Mouse (Mus musculus) MEL (cell line): ENCODE data around the gene Ctcf. TPM values are rescaled to one million over a fixed set of nuclear protein-coding genes. Genes with fewer than 3 reads are reported as not detected.

Experiments used
- DNase-seq: peaks from one replicate; pipeline ENCODE4 v3.0.0; 2011; ENCODE audit warnings: low read depth, low spot score
- H3K27ac ChIP-seq: 2 replicates; pipeline ENCODE4 v1.5.1; 2012; ENCODE audit warnings: low read depth, mild to moderate bottlenecking, control low read depth, low read length, moderate library complexity; ENCODE audit not compliant: control insufficient read depth
- H3K27me3 ChIP-seq, 2 experiments: fragments of 150-350 bp in 1 of 2; sonication (generic) in 1 of 2; 2 replicates each; pipeline ENCODE4 v1.6.1; 2012; ENCODE audit warnings: low read length in 2 of 2, mild to moderate bottlenecking in 2 of 2, improper control_type of control experiment in 1 of 2, moderate library complexity in 1 of 2; ENCODE audit not compliant: insufficient read depth in 2 of 2, control insufficient read depth in 1 of 2
- H3K36me3 ChIP-seq, 2 experiments: 2 replicates each; pipeline ENCODE4 v1.6.1; 2012 to 2014; ENCODE audit warnings: low read length in 2 of 2, improper control_type of control experiment in 1 of 2, inconsistent platforms in 1 of 2, mild to moderate bottlenecking in 1 of 2; ENCODE audit not compliant: insufficient read depth in 2 of 2, control insufficient read depth in 1 of 2
- H3K4me1 ChIP-seq, 2 experiments: fragments of 150-350 bp in 1 of 2; sonication (generic) in 1 of 2; 2 replicates each; pipeline ENCODE4 v1.6.1; 2012; ENCODE audit warnings: low read length in 2 of 2, improper control_type of control experiment in 1 of 2, mild to moderate bottlenecking in 1 of 2; ENCODE audit not compliant: insufficient read depth in 2 of 2, control insufficient read depth in 1 of 2
- H3K4me3 ChIP-seq, 2 experiments: fragments of 150-350 bp in 1 of 2; sonication (generic) in 1 of 2; 2 replicates each; pipeline ENCODE4 v1.5.1; 2012; ENCODE audit warnings: low read depth in 2 of 2, low read length in 2 of 2, mild to moderate bottlenecking in 2 of 2, moderate library complexity in 2 of 2, control low read depth in 1 of 2, improper control_type of control experiment in 1 of 2; ENCODE audit not compliant: control insufficient read depth in 1 of 2, insufficient read depth in 1 of 2
- H3K79me2 ChIP-seq: 2 replicates; pipeline ENCODE4 v1.6.1; 2012; ENCODE audit warnings: mild to moderate bottlenecking, low read length, moderate library complexity; ENCODE audit not compliant: control insufficient read depth, poor library complexity, insufficient read depth
- H3K9ac ChIP-seq: 2 replicates; pipeline ENCODE4 v1.6.1; 2012; ENCODE audit warnings: low read depth, mild to moderate bottlenecking, control low read depth, low read length, moderate library complexity; ENCODE audit not compliant: control insufficient read depth, poor library complexity, severe bottlenecking
- H3K9me3 ChIP-seq: fragments of 150-350 bp; sonication (generic); replicated peaks from 2 replicates; pipeline ENCODE4 v1.6.1; 2012; ENCODE audit warnings: mild to moderate bottlenecking, low read length, improper control_type of control experiment, moderate library complexity; ENCODE audit not compliant: insufficient read depth
- BHLHE40 ChIP-seq: IDR thresholded peaks from 2 replicates; pipeline ENCODE4 v1.6.1; 2012; ENCODE audit warnings: low read depth, mild to moderate bottlenecking, inconsistent platforms, low read length, improper control_type of control experiment, borderline replicate concordance
- CHD1 ChIP-seq: IDR thresholded peaks from 2 replicates; pipeline ENCODE4 v1.6.1; 2012; ENCODE audit warnings: low read depth, mild to moderate bottlenecking, inconsistent platforms, low read length, improper control_type of control experiment
- CHD2 ChIP-seq: IDR thresholded peaks from 2 replicates; pipeline ENCODE4 v1.6.1; 2011; ENCODE audit warnings: low read length, improper control_type of control experiment
- CTCF ChIP-seq, 3 experiments: IDR thresholded peaks in 2 of 3; conservative IDR thresholded peaks in 1 of 3; 2 replicates each; pipeline ENCODE4 v1.5.1; 2011 to 2012; ENCODE audit warnings: low read length in 3 of 3, low read depth in 2 of 3, mild to moderate bottlenecking in 2 of 3, improper control_type of control experiment in 1 of 3, inconsistent platforms in 1 of 3, mixed read lengths in 1 of 3, moderate library complexity in 1 of 3; ENCODE audit not compliant: control insufficient read depth in 1 of 3, insufficient read depth in 1 of 3, poor library complexity in 1 of 3, severe bottlenecking in 1 of 3
- E2F4 ChIP-seq: IDR thresholded peaks from 2 replicates; pipeline ENCODE4 v1.6.1; 2011; ENCODE audit warnings: low read depth, low read length, improper control_type of control experiment, borderline replicate concordance
- ELF1 ChIP-seq: IDR thresholded peaks from 2 replicates; pipeline ENCODE4 v1.6.1; 2014; ENCODE audit warnings: low read depth, mild to moderate bottlenecking, inconsistent platforms, low read length, improper control_type of control experiment, moderate library complexity
- EP300 ChIP-seq, 2 experiments: IDR thresholded peaks; 2 replicates each; pipeline ENCODE4 v1.6.1; 2011; ENCODE audit warnings: improper control_type of control experiment in 2 of 2, low read length in 2 of 2, low read depth in 1 of 2, mild to moderate bottlenecking in 1 of 2
- ETS1 ChIP-seq: IDR thresholded peaks from 2 replicates; pipeline ENCODE4 v1.6.1; 2012; ENCODE audit warnings: low read depth, mild to moderate bottlenecking, inconsistent platforms, low read length, improper control_type of control experiment, moderate library complexity
- HCFC1 ChIP-seq: IDR thresholded peaks from 2 replicates; pipeline ENCODE4 v1.6.1; 2012; ENCODE audit warnings: low read depth, mild to moderate bottlenecking, inconsistent platforms, low read length, improper control_type of control experiment, moderate library complexity
- JUND ChIP-seq: IDR thresholded peaks from 2 replicates; pipeline ENCODE4 v1.6.1; 2011; ENCODE audit warnings: low read depth, mild to moderate bottlenecking, improper control_type of control experiment, low read length
- KAT2A ChIP-seq: conservative IDR thresholded peaks from 2 replicates; pipeline ENCODE4 v1.6.1; 2012; ENCODE audit warnings: low read depth, low read length, improper control_type of control experiment, inconsistent platforms
- MAX ChIP-seq: IDR thresholded peaks from 2 replicates; pipeline ENCODE4 v1.6.1; 2011; ENCODE audit warnings: low read length, improper control_type of control experiment
- MAZ ChIP-seq: IDR thresholded peaks from 2 replicates; pipeline ENCODE4 v1.6.1; 2012; ENCODE audit warnings: low read depth, mild to moderate bottlenecking, inconsistent platforms, low read length, improper control_type of control experiment
- MXI1 ChIP-seq: IDR thresholded peaks from 2 replicates; pipeline ENCODE4 v1.6.1; 2011; ENCODE audit warnings: mild to moderate bottlenecking, low read depth, low read length, improper control_type of control experiment
- MYC ChIP-seq: IDR thresholded peaks from 2 replicates; pipeline ENCODE4 v1.6.1; 2011; ENCODE audit warnings: low read depth, mild to moderate bottlenecking, low read length, improper control_type of control experiment, moderate library complexity
- NELFE ChIP-seq: IDR thresholded peaks from 2 replicates; pipeline ENCODE4 v1.6.1; 2011; ENCODE audit warnings: low read depth, low read length, improper control_type of control experiment
- POLR2AphosphoS5 ChIP-seq: IDR thresholded peaks from 2 replicates; pipeline ENCODE4 v1.6.1; 2012; ENCODE audit warnings: low read depth, borderline replicate concordance, mild to moderate bottlenecking, inconsistent platforms, low read length, moderate library complexity, mixed read lengths
- RAD21 ChIP-seq: IDR thresholded peaks from 2 replicates; pipeline ENCODE4 v1.6.1; 2011; ENCODE audit warnings: mild to moderate bottlenecking, low read depth, low read length, improper control_type of control experiment
- RCOR1 ChIP-seq: IDR thresholded peaks from 2 replicates; pipeline ENCODE4 v1.6.1; 2012; ENCODE audit warnings: low read depth, mild to moderate bottlenecking, inconsistent platforms, low read length, improper control_type of control experiment
- SIN3A ChIP-seq: IDR thresholded peaks from 2 replicates; pipeline ENCODE4 v1.6.1; 2012; ENCODE audit warnings: low read length, improper control_type of control experiment, inconsistent platforms
- TAL1 ChIP-seq: IDR thresholded peaks from 2 replicates; pipeline ENCODE4 v1.6.1; 2012; ENCODE audit warnings: mild to moderate bottlenecking, inconsistent platforms, low read length, moderate library complexity, mixed read lengths
- TBP ChIP-seq: IDR thresholded peaks from 2 replicates; pipeline ENCODE4 v1.8.0; 2011; ENCODE audit warnings: low read depth, low read length, improper control_type of control experiment
- UBTF ChIP-seq: IDR thresholded peaks from 2 replicates; pipeline ENCODE4 v1.6.1; 2012; ENCODE audit warnings: low read depth, mild to moderate bottlenecking, inconsistent platforms, low read length, improper control_type of control experiment, moderate library complexity, borderline replicate concordance; ENCODE audit not compliant: insufficient read depth
- USF1 ChIP-seq: IDR thresholded peaks from 2 replicates; pipeline ENCODE4 v1.6.1; 2014; ENCODE audit warnings: low read depth, mild to moderate bottlenecking, inconsistent platforms, low read length, improper control_type of control experiment, moderate library complexity
- ZKSCAN1 ChIP-seq: IDR thresholded peaks from 2 replicates; pipeline ENCODE4 v1.6.1; 2012; ENCODE audit warnings: low read depth, mild to moderate bottlenecking, inconsistent platforms, low read length, improper control_type of control experiment, moderate library complexity
- ZMIZ1 ChIP-seq: IDR thresholded peaks from 2 replicates; pipeline ENCODE4 v1.6.1; 2012; ENCODE audit warnings: low read depth, mild to moderate bottlenecking, inconsistent platforms, low read length, improper control_type of control experiment, moderate library complexity
- ZNF384 ChIP-seq: IDR thresholded peaks from 2 replicates; pipeline ENCODE4 v1.6.1; 2012; ENCODE audit warnings: low read depth, mild to moderate bottlenecking, inconsistent platforms, low read length, improper control_type of control experiment
- polyA plus RNA-seq, 2 experiments: library from polyadenylated mRNA; stranded (reverse) in 1 of 2; unstranded in 1 of 2; fragments of >175 nt in 1 of 2; fragments of >200 nt in 1 of 2; gene quantifications; 2 replicates each; pipeline versions ENCODE4 v1.2.1 to v1.2.4; 2012; ENCODE audit warnings: low replicate concordance in 2 of 2, low read depth in 1 of 2; ENCODE audit not compliant: insufficient read length in 2 of 2, insufficient read depth in 1 of 2, missing spikeins in 1 of 2
- total RNA-seq: library from RNA; depleted of rRNA; stranded (reverse); fragments of 300-350 nt; gene quantifications from 2 replicates; pipeline ENCODE4 v1.2.3, GENCODE M21; 2012

Gene Ctcf
- total and polyA plus RNA-seq, 3 experiments, result 40.7 to 670 (median 87.1) TPM

GRCm38 (mm10) chr8:105722861-105723260 is 86.5 kb downstream of the Ctcf start:
- Histone ChIP-seq H3K36me3 (no peaks in the 10 kb centered on the region), H3K79me2 (no peaks in the 10 kb centered on the region), H3K9me3 (no peaks in the 10 kb centered on the region), H3K9ac (no peak overlapping the region), H3K27me3 (no peaks in the 10 kb centered on the region), H3K4me1 (no peaks in the 10 kb centered on the region), H3K27ac (no peak overlapping the region), H3K4me3 (no peak overlapping the region)
- TF ChIP-seq ZMIZ1, result no peak
- no peak for TF ChIP-seq TBP
- no peak for TF ChIP-seq ZNF384
- no peak for TF ChIP-seq SIN3A
- no peak for TF ChIP-seq BHLHE40
- no peak for TF ChIP-seq KAT2A
- TF ChIP-seq ETS1, result no peak
- TF ChIP-seq HCFC1, result no peak
- no peak for TF ChIP-seq E2F4
- TF ChIP-seq NELFE, result no peak
- no peak for TF ChIP-seq JUND
- TF ChIP-seq MAZ, result no peak
- no peak for TF ChIP-seq RCOR1
- no peak for TF ChIP-seq MAX
- no peak for TF ChIP-seq CHD2
- no peak for TF ChIP-seq CTCF (IDR thresholded peaks at IDR 0.05 in 2 of 3, conservative IDR thresholded peaks at IDR 0.05 in 1 of 3; ENCODE audit: control insufficient read depth in 1 of 3, insufficient read depth in 1 of 3, low read depth in 2 of 3, low read length in 3 of 3, poor library complexity in 1 of 3, severe bottlenecking in 1 of 3)
- TF ChIP-seq MYC, result no peak
- no peak for TF ChIP-seq CHD1
- DNase-seq, result no peak

GRCm38 (mm10) chr8:105725726-105726125 is 89.4 kb downstream of the Ctcf start:
- no peak overlapping the region for H3K4me3 ChIP-seq
- no peaks in the 10 kb centered on the region for H3K4me1 ChIP-seq
- no peak for TF ChIP-seq TAL1
- no peak for TF ChIP-seq TBP
- TF ChIP-seq UBTF, result no peak
- TF ChIP-seq EP300 (IDR thresholded peaks at IDR 0.05; ENCODE audit: low read depth in 1 of 2, low read length in 2 of 2), result no peak
- TF ChIP-seq CHD1, result no peak
- TF ChIP-seq ZKSCAN1, result no peak
- no peak for TF ChIP-seq MXI1
- no peak for TF ChIP-seq BHLHE40
- TF ChIP-seq ETS1, result no peak
- TF ChIP-seq RAD21, result no peak
- no peak for TF ChIP-seq CHD2
- TF ChIP-seq MYC, result no peak
- no peak for TF ChIP-seq USF1
- no peak for TF ChIP-seq ELF1
- TF ChIP-seq POLR2AphosphoS5, result no peak
- H3K9me3 ChIP-seq, result no peaks in the 10 kb centered on the region
- H3K27me3 ChIP-seq, result no peaks in the 10 kb centered on the region
- DNase-seq, result no peak
- no peak overlapping the region for H3K9ac ChIP-seq
- H3K27ac ChIP-seq, result no peak overlapping the region
- no peaks in the 10 kb centered on the region for H3K79me2 ChIP-seq
- H3K36me3 ChIP-seq, result no peaks in the 10 kb centered on the region
